Mouse (Mus musculus): ENCODE measurements around the gene Calhm2.

Calhm2 gene

DNA sequence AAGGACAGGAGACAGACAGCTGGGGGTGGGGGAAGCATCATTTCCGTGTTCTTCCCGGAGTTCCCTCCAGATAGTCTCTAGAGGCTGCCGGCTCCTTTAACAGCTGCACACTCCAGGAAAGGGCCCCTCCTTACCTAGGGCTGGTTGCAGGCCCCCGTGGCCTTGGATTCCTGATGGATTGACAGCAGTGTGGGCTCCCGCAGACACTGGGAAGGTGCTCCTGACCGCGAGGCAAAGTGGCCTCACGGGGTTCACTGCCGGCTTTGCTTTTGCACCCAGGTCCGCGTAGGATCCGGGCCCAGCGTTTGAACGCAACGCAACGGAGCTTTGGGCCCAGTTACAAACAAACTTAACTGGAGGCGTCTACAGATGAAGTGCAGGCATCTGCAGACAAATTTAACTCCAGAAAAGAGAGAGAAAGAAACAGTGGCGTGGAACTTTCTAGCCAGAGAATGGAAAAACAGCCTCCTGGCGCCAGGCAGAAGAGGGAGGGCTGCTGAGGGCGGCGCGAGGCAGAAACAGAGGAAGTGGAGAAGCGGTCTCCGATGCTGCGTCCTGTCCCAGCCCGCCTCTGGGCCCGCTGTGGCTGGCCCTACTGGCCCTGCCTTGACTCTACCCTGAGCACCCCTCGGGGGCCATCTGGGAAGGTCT, at the start of gene Calhm2:
TSS of gene Calhm2 (minus strand) at position 524 of the 651 bp plus-strand sequence.
- peak; percentile 53 to 68 for DNase-seq

- no peak for DNase-seq
These were observed 48.6 kb upstream of the Calhm2 start for GRCm38 (mm10) chr19:47186514-47187275.

GRCm38 (mm10) chr19:47184736-47185135, 46.6 kb upstream of the Calhm2 start:
- no peak for DNase-seq

DNA sequence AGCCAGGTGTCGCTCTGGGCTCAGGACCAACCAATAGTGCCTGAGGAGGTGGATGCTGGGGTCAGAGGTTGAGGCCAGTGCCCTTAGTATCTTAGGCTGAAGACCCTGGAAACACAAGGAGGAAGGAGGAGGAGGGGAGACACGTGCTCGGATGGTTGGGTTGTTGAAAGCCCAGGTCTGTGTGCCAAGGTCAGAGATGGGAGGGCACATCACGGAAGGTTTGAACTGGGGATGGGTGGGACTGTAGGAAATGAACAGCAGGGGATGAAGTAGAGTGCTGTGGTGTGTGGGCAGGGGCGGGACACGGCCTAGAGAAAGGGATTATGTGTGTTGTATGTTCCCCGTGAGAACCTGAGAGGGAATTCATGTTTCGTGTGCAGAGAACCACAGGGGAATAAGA, 46.1 kb upstream of the Calhm2 start:
- no peak for DNase-seq

GRCm38 (mm10) chr19:47180011-47180410, 41.9 kb upstream of the Calhm2 start:
- no peak for DNase-seq

GRCm38 (mm10) chr19:47179272-47179809, 41.2 kb upstream of the Calhm2 start:
- DNase-seq: peak in 1 of 2 experiments; percentile 54

DNA sequence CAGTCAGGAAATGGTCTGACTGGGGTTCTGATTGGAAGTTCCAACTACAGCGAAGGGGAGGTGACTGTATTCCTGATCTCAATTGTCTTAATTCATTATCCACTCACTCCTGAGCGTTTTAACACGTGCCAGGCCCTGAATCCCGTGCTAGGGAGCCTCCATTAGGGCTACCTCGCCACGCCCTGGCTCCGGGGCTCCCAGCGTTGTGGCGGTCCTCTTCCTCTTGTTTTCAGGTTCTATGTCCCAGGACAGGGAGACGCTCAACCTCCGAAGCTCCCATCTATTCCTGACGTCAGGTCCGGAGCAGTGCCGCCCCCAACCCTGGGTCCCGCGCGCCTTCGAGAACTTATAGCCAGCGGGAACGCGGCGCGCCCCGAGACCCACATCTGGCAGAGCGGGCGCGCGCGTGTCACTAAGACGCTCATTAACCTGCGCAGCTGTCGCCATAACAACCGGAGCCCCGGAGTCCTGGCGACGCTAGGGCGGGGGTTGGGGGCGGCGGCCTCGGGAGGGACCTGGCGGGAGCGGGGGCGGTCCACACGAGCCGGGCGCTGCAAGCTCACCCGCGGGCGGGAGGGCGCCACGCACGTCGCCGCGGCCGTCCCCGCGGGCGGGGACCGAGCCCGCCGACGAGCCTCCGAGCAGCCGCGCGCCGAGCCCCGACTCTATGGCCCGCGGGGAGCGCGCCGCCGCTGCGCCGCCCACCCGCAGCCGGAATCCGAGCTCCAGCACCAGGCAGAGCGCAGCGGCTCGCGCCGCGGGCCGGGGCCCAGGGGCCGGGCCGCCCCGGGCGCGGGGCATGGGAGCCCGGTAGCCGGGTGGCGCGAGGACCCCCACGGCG, 40.6 kb upstream of the Calhm2 start, which contains the start of gene Neurl1a:
TSS of gene Neurl1a (plus strand) at position 390 of the 841 bp plus-strand sequence.
- peak; percentile 31 to 66 for DNase-seq

DNA sequence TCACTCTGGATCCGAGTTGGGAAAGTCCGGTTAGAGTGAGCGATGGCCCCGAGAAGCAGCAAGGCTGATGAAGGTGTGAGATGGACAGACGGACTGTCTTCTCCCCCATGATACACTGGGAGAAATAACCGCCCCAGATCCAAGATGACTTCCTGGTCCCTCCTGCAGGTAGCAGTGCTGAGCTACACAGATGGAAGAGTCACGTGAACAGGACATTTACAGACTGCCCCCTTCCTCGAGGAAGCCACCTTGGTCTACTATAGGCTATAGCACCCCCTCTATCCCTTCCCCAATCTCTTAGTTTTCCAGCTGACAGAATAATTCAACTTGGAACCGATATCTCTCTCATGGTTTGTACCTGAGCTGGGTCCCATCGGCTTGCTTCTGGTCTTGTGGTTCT, 39.9 kb upstream of the Calhm2 start:
- no peak for DNase-seq

DNA sequence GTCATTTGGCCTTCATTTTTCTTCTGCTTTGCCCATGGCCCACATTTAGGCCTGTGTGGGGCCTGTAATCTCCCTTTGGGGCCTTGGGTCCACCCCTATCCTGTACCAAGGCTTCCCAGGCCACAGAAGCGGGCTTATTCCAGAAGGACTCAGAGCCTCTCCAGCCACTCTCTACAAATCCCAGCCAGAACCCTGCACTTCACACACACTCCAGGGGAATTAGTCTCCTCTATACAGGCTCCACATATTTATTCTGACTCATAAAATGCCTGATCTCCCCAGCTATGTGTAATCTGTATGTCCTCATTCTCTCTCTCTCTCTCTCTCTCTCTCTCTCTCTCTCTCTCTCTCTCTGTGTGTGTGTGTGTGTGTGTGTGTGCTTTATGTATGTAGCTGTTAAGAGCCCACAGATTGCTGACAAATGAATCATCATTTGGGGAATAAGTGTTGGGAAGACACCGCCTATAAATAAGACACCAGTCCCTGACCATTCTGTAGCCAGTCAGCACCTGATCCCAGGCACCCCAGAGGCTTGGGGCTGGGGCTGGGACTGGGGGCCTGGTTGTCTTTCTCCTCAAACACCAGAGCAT, 38.9 kb upstream of the Calhm2 start:
- no peak for DNase-seq

GRCm38 (mm10) chr19:47175472-47175871, 37.4 kb upstream of the Calhm2 start:
- DNase-seq: no peak

DNA sequence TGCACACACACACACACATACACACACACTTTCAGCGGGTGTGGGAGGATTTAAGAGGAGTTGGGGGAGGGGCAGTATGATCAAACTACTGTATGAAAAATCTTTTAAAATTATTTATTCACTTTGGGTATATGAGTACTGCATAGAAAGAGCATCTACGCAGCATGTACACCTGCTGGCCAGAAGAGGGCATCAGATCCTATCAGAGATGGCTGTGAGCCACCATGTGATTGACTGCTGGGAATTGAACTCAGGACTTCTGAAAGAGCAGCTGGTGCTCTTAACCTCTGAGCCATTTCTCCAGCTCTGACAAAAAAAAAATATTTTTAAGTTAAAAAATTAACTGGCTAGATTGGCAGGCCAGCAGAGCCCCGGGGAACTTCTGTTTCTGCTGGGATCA, 36.4 kb upstream of the Calhm2 start:
- peak in 1 of 2 experiments; percentile 47 for DNase-seq

- peak; percentile 89 to 95 for DNase-seq
These were observed 30.8 kb upstream of the Calhm2 start for GRCm38 (mm10) chr19:47168793-47169412.

- DNase-seq: no peak
These were observed 30.1 kb upstream of the Calhm2 start for GRCm38 (mm10) chr19:47168223-47168622.

DNA sequence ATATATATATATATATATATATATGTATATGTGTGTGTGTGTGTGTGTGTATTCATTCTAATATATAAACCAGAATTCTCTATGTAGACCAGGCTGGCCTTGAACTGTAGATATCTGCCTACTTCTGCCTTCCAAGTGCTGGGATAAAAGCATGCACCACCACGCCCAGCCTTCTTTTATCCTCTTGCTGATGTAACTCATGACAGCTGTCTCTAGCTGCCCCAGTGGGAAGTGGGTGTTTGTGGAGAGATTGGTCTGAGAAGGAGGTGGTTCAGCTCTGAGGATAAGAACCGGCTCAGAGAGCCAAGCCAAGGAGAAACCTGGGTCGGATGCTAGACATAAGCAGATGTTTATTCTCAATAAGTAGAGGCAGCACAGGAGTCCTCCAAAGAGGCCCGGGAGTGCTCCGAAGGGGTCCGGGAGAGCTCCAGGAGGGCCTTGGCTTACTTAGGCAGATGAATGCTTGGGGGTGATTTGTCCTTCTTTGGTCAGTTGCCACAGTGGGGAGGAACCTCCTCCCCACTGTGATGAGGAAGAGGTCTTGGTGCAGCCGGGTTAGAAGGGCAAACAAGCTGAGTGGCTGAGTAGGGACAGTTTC, 29.6 kb upstream of the Calhm2 start:
- no peak for DNase-seq

- DNase-seq: no peak
These were observed 28.7 kb upstream of the Calhm2 start for GRCm38 (mm10) chr19:47166758-47167157.

GRCm38 (mm10) chr19:47163176-47163744, 25.2 kb upstream of the Calhm2 start:
- no peak for DNase-seq

GRCm38 (mm10) chr19:47161669-47162068, 23.6 kb upstream of the Calhm2 start:
- no peak for DNase-seq

GRCm38 (mm10) chr19:47157664-47158063, 19.6 kb upstream of the Calhm2 start, which contains the start of gene Calhm3:
Gene Calhm3, minus strand, starts transcription at chr19:47157764.
- no peak for DNase-seq

GRCm38 (mm10) chr19:47153767-47154166, 15.7 kb upstream of the Calhm2 start:
- DNase-seq: no peak

- no peak for DNase-seq
These were observed 13.9 kb upstream of the Calhm2 start for GRCm38 (mm10) chr19:47152062-47152369.

GRCm38 (mm10) chr19:47151332-47152061, 13.4 kb upstream of the Calhm2 start:
- peak in 1 of 2 experiments; percentile 28 for DNase-seq
